Mouse (Mus musculus): ENCODE data around the gene Taf6l. TPM values are rescaled to one million over a fixed set of nuclear protein-coding genes. Genes with fewer than 3 reads are reported as not detected.
"Not testable (repeated sequence)": the region's sequence is repeated elsewhere in the genome, so short reads cannot be mapped to it uniquely, and the experiment has no call there.

The Taf6l gene
- total RNA-seq, 2 experiments from 2014 or later = 5.2 to 6.7 TPM

GRCm38 (mm10) chr19:8745382-8745781 lies 40.8 kb downstream of the Taf6l start:
- no peak for TF ChIP-seq CTCF (IDR thresholded peaks at IDR 0.05)
- Histone ChIP-seq H3K27ac (no peak overlapping the region), H3K4me3 (no peak overlapping the region)
- no peak for DNase-seq
- intact Hi-C loops (cut with DNase I) = no loop called here

DNA sequence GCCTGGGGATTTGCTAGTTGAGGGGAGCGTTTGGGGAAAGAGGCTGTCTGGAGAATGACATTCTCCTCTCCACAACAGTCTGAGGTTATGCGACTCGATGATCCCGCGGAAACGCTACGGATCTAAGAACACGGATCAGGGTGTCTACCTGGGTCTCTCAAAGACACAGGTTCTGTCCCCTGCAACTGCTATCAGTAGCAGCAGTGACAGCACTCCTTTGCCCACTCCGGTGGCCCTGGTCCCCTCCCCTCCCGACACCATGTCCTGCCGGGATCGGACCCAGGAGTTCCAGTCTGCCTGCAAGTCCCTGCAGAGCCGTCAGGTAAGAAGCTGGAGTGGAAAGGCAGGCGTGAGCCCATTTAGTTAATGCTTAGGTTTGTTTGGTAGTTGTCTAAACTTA lies 44.0 kb downstream of the Taf6l start:
- Histone ChIP-seq H3K27ac (peak overlapping the region; percentile 99), H3K4me3 (peak overlapping the region; percentile 74)
- no peak for TF ChIP-seq CTCF (IDR thresholded peaks at IDR 0.05)
- peak; percentile 26 for DNase-seq
- intact Hi-C loops (cut with DNase I) = no loop called here

GRCm38 (mm10) chr19:8741243-8741869 lies 44.9 kb downstream of the Taf6l start, which contains the start of gene Stx5a:
Gene Stx5a, plus strand, starts transcription at chr19:8741413.
- intact Hi-C loops (cut with DNase I) = loop anchor here (2.0 kb wide), 1 partner anchor 15 kb away; the partner anchor contains the start of gene Nxf1
- Histone ChIP-seq H3K27ac (peak within 1 kb of the TSS; percentile 99), H3K4me3 (peak within 1 kb of the TSS; percentile 74)
- DNase-seq = peak; percentile 96
- TF ChIP-seq CTCF (IDR thresholded peaks at IDR 0.05) = no peak; the same call in 1 of the 2 replicates

DNA sequence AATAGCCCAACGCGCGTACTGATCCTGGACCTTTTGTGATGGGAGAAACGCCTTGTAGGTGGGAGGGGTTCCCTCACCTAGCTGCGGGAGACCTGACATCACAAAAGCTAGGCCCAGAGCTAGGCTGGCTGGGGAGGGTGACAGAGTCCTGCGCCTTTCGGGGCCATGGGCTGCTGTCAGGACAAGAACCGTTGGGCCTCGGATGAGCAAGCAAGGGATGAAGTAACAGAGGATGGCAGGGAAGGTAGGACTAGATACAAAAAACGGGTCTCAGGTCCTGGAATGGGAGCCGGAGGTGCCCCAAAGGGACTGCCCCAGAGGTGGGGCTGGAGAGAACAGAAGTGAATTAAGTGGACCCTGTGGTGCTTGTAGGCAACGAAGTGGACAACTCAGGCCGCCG lies 45.6 kb downstream of the Taf6l start, which contains the start of gene 1700092M07Rik:
Gene 1700092M07Rik, plus strand, starts transcription at position 116 of the 400 bp plus-strand sequence.
- Histone ChIP-seq H3K4me3 (peak within 1 kb of the TSS; percentile 74), H3K27ac (peak within 1 kb of the TSS; percentile 99)
- no peak for TF ChIP-seq CTCF (IDR thresholded peaks at IDR 0.05)
- peak; percentile 26 for DNase-seq
- intact Hi-C loops (cut with DNase I) = loop anchor here (2.0 kb wide), 1 partner anchor 16 kb away; the partner anchor contains the start of gene Nxf1

DNA sequence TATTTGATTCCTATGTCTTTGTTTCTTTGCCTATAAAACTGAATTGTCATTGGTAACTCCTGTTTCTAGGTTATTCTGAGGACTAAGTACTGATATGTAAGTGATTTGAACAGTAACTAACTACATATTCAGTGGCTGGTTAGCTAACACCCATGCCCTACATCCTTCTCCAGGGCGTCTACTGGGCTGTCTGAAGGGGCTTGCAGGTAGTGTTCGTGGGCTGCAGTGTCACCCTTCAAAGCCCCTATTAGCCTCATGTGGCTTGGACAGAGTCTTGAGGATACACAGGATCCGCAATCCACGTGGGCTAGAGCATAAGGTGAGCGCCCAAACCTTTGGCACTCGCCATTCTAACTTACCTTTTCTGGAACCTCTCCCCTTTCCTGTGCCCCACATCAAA lies 46.6 kb downstream of the Taf6l start:
- intact Hi-C loops (cut with DNase I) = loop anchor here (2.0 kb wide), 1 partner anchor 17 kb away; the partner anchor contains the start of gene Nxf1
- no peak for TF ChIP-seq CTCF (IDR thresholded peaks at IDR 0.05)
- Histone ChIP-seq H3K4me3 (no peak overlapping the region), H3K27ac (no peak overlapping the region)
- no peak for DNase-seq

DNA sequence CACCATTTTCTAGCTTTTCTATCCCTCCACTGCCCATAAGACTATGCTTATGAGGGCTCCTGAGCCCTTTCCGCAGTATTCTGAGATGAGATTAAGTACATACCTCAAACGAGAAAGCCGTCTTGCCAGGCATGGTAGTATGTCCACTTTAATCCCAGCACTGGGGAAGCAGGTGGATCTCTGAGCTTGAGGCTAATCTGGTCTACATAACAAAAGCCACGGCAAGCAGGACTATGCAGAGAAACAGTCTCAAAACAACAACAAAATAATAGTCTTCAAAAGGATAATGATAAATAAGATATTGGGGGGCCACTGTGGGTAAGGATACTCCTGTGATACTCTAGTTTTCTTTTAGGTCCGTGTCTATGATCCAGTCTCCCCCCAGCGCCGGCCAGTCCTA lies 47.3 kb downstream of the Taf6l start:
- no peak for DNase-seq
- intact Hi-C loops (cut with DNase I) = no loop called here
- no peak for TF ChIP-seq CTCF (IDR thresholded peaks at IDR 0.05)
- H3K27ac ChIP-seq = no peak overlapping the region
- no peak overlapping the region for H3K4me3 ChIP-seq

DNA sequence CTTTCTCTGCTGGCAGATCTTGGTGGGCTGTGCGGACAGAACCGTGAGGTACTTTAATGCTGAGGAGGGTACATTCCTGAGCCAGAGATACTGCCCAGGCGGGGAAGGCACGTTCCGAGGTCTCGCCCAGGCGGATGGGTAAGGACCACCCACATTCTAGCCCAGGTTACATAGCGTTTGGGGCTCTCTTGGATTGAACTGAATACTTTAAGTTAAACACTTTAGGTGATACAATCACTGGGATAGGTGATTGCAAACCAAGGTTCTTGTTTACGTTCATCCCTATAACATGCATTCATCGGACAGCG lies 50.1 kb downstream of the Taf6l start:
- intact Hi-C loops (cut with DNase I) = no loop called here
- TF ChIP-seq CTCF (IDR thresholded peaks at IDR 0.05) = no peak
- no peak for DNase-seq
- H3K27ac ChIP-seq = peak overlapping the region; percentile 95
- peak overlapping the region; percentile 87 for H3K4me3 ChIP-seq

GRCm38 (mm10) chr19:8735389-8736159 lies 50.6 kb downstream of the Taf6l start, which contains the start of gene Wdr74:
Gene Wdr74, plus strand, starts transcription at chr19:8735827.
- peak within 1 kb of the TSS; percentile 95 for H3K27ac ChIP-seq
- peak; percentile 95 for DNase-seq
- TF ChIP-seq CTCF (IDR thresholded peaks at IDR 0.05) = no peak
- intact Hi-C loops (cut with DNase I) = no loop called here
- peak within 1 kb of the TSS; percentile 87 for H3K4me3 ChIP-seq

DNA sequence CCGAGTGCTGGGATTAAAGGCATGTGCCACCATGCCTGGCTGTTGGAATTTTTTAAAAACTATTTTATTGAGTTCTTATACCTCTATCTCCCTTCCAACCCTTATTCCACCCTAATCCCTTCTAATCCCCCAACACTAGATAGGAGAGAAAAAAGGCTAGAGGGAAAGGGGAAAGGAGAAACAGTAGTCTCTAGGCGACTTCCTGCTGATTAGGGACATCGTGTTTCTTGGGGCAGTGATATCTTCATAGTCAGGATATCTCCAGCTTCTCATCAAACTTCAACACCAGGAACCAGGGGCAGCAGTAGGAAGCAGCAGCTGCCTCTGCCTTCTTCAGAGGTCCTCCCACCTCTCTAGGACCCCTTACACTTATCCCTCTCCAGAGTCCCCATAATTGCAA lies 51.9 kb downstream of the Taf6l start:
- H3K4me3 ChIP-seq = no peak overlapping the region
- no peak for DNase-seq
- intact Hi-C loops (cut with DNase I) = no loop called here
- no peak overlapping the region for H3K27ac ChIP-seq
- TF ChIP-seq CTCF (IDR thresholded peaks at IDR 0.05) = no peak

DNA sequence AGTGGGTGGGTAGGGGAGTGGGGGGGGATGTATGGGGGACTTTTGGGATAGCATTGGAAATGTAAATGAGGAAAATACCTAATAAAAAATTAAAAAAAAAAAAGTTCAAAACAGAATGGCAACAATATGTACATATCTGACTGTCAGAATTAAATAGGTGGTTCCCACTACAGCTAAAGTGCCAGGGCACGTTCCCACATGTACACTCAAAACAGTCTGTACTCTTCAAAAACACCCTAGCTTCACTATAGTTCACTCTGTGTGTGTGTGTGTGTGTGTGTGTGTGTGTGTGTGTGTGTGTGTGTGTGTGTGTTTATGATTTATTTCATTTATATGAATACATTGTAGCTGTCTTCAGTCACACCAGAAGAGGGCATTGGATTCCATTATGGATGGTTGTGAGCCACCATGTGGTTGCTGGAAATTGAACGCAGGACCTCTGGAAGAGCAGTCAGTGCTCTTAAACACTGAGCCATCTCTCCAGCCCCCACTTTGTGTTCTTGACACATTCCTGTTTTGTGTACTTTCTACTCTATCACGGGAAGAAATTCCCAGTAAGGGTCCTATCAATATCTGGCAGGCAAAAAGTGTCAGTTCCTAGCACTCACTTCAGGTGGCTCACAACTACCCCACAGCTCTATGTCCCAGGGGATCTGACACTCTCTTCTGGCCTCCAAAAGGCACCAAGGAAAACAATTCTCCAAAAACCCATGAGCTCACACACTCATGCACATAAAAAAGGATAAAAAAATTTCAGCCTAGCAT lies 57.7 kb downstream of the Taf6l start:
- DNase-seq; H3K4me3 ChIP-seq; H3K27ac ChIP-seq; intact Hi-C loops (cut with DNase I): not testable (repeated sequence)

GRCm38 (mm10) chr19:8727495-8728114 lies 58.6 kb downstream of the Taf6l start:
- H3K4me3 ChIP-seq = no peak overlapping the region
- no peak for TF ChIP-seq CTCF (IDR thresholded peaks at IDR 0.05)
- intact Hi-C loops (cut with DNase I) = no loop called here
- no peak for DNase-seq
- no peak overlapping the region for H3K27ac ChIP-seq

GRCm38 (mm10) chr19:8726609-8727390 lies 59.4 kb downstream of the Taf6l start:
- TF ChIP-seq CTCF (IDR thresholded peaks at IDR 0.05) = no peak
- no peak overlapping the region for H3K4me3 ChIP-seq
- no peak for DNase-seq
- intact Hi-C loops (cut with DNase I) = no loop called here
- no peak overlapping the region for H3K27ac ChIP-seq
